Mouse (Mus musculus) spleen, adult 2 months (tissue): ENCODE measurements around the gene Srsx.
"Not testable (repeated sequence)": the region's sequence is repeated elsewhere in the genome, so short reads cannot be mapped to it uniquely, and the experiment has no call there.

ENCODE experiments used
- CTCF ChIP-seq: fragments of 200-500 bp; IDR thresholded peaks from 2 replicates; pipeline ENCODE4 v1.5.1; 2011; ENCODE audit warnings: mild to moderate bottlenecking, inconsistent platforms; ENCODE audit not compliant: insufficient read depth, insufficient read length, insufficient replicate concordance; ENCODE audit errors: extremely low read depth
- POLR2A ChIP-seq: fragments of 200-500 bp; IDR thresholded peaks from 2 replicates; pipeline ENCODE4 v1.6.1; 2011; ENCODE audit warnings: low read depth, low read length, inconsistent platforms

DNA sequence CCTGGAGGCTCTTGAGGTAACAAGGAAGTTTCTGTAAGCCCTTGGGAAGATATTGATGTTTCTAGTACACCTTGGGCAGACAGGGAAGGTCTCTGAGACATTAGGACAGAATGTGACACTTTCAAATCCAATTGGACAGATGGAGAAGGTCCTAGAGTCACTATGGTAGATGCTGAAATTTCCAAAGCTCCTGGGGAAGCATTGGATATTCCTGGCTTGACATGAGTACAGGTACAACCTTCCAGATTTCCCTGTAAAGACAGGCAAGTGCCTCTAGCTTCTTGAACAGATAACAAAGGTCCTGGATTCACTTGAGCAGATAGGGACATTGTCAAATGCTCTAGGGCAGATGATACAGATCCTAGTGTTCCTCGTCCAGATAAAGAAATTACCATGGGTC is at the start of gene Srsx:
- not testable (repeated sequence) for TF ChIP-seq POLR2A, CTCF
